9 mouse cellular contexts compared by ENCODE assay signal in genomic region chr5:123618558-123618957, GRCm38 (mm10). TPM values are rescaled to one million over a fixed set of nuclear protein-coding genes. Genes with fewer than 3 reads are reported as not detected.
DNase-seq lines count a peak whose midpoint lies in the region; ATAC-seq and TF ChIP-seq lines count a peak whose summit lies in the region.
"Had no signal": no experiment of that assay in that cellular context is flagged by ENCODE, and none has a peak within 500 bp of the region (broad histone marks: within the 10 kb centered on the region; RNA-seq: fewer than 3 reads in every experiment).

No protein-coding gene starts in this region.

- no peak overlapping the region for H3K9ac ChIP-seq in hindbrain, embryonic 14.5 days
- H3K9ac ChIP-seq in hindbrain, embryonic 16.5 days (ENCODE audit: low read depth, low read length): no peak overlapping the region
- no peak overlapping the region for H3K9ac ChIP-seq in forebrain, embryonic 11.5 days (ENCODE audit: low read length)

- no peak for ATAC-seq in hindbrain, embryonic 14.5 days (ENCODE audit: low FRiP score)
- no peak for ATAC-seq in hindbrain, embryonic 16.5 days
- no peak for ATAC-seq in forebrain, embryonic 11.5 days (replicated peaks; ENCODE audit: low FRiP score)

- H3K36me3 ChIP-seq in hindbrain, embryonic 14.5 days (replicated peaks; ENCODE audit: control insufficient read depth, insufficient read depth): peaks cover 92% of the 10 kb centered on the region
- peaks cover 27% of the 10 kb centered on the region for H3K36me3 ChIP-seq in hindbrain, embryonic 16.5 days (ENCODE audit: control insufficient read depth, insufficient read depth, low read length)
- peaks cover 23% of the 10 kb centered on the region for H3K36me3 ChIP-seq in spleen, adult 2 months (ENCODE audit: control insufficient read depth, insufficient read depth, low read length)
- peaks cover 11% of the 10 kb centered on the region; the same call in 1 of the 2 replicates for H3K36me3 ChIP-seq in forebrain, embryonic 11.5 days (ENCODE audit: control insufficient read depth, insufficient read depth, low read length)

- no peak overlapping the region for H3K4me3 ChIP-seq in hindbrain, embryonic 14.5 days (replicated peaks; ENCODE audit: low read length)
- no peak overlapping the region for H3K4me3 ChIP-seq in hindbrain, embryonic 16.5 days (ENCODE audit: low read length)
- H3K4me3 ChIP-seq in spleen, adult 2 months (ENCODE audit: extremely low read depth, insufficient read depth, insufficient read length): no peak overlapping the region
- H3K4me3 ChIP-seq in cortical plate, adult 2 months (ENCODE audit: insufficient read depth, low read length): no peak overlapping the region
- no peak overlapping the region for H3K4me3 ChIP-seq in forebrain, embryonic 11.5 days (ENCODE audit: low read depth, low read length)
- H3K4me3 ChIP-seq: myocyte had no signal

- H3K4me1 ChIP-seq in hindbrain, embryonic 14.5 days (replicated peaks; ENCODE audit: control insufficient read depth, insufficient read depth, low read length): no peaks in the 10 kb centered on the region
- no peaks in the 10 kb centered on the region for H3K4me1 ChIP-seq in hindbrain, embryonic 16.5 days (ENCODE audit: control insufficient read depth, insufficient read depth, low read depth, low read length)
- H3K4me1 ChIP-seq in spleen, adult 2 months (ENCODE audit: control insufficient read depth, insufficient read depth, insufficient read length): no peaks in the 10 kb centered on the region
- H3K4me1 ChIP-seq in cortical plate, adult 2 months (ENCODE audit: control insufficient read depth, insufficient read depth, low read length): no peaks in the 10 kb centered on the region
- no peaks in the 10 kb centered on the region for H3K4me1 ChIP-seq in forebrain, embryonic 11.5 days (replicated peaks; ENCODE audit: control insufficient read depth, insufficient read depth, low read length)

- TF ChIP-seq CTCF in spleen, adult 2 months (IDR thresholded peaks at IDR 0.05; ENCODE audit: extremely low read depth, insufficient read depth, insufficient read length, insufficient replicate concordance): peak; percentile 16; the same call in 1 of the 2 replicates
- TF ChIP-seq CTCF in cortical plate, adult 2 months (IDR thresholded peaks at IDR 0.05; ENCODE audit: extremely low read depth, insufficient read depth, low read length): peak; percentile 44; the same call in 1 of the 2 replicates

- no peak overlapping the region for H3K4me2 ChIP-seq in hindbrain, embryonic 14.5 days (replicated peaks)
- no peak overlapping the region for H3K4me2 ChIP-seq in hindbrain, embryonic 16.5 days (ENCODE audit: low read length)
- H3K4me2 ChIP-seq in forebrain, embryonic 11.5 days (ENCODE audit: low read depth, low read length, severe bottlenecking): no peak overlapping the region

- no peak overlapping the region for H3K27ac ChIP-seq in hindbrain, embryonic 14.5 days
- H3K27ac ChIP-seq in hindbrain, embryonic 16.5 days (ENCODE audit: low read depth, low read length): no peak overlapping the region
- H3K27ac ChIP-seq in spleen, adult 2 months (ENCODE audit: insufficient read depth, low read length): no peak overlapping the region
- no peak overlapping the region for H3K27ac ChIP-seq in cortical plate, adult 2 months (ENCODE audit: insufficient read depth, low read length)
- no peak overlapping the region for H3K27ac ChIP-seq in forebrain, embryonic 11.5 days (ENCODE audit: low read depth, low read length)

- H3K27me3 ChIP-seq in hindbrain, embryonic 14.5 days (ENCODE audit: control insufficient read depth, insufficient read depth, low read length): no peaks in the 10 kb centered on the region
- no peaks in the 10 kb centered on the region for H3K27me3 ChIP-seq in hindbrain, embryonic 16.5 days (replicated peaks; ENCODE audit: control insufficient read depth, insufficient read depth, low read length)
- H3K27me3 ChIP-seq in spleen, adult 2 months (ENCODE audit: control insufficient read depth, insufficient read depth, low read length): no peaks in the 10 kb centered on the region
- no peaks in the 10 kb centered on the region for H3K27me3 ChIP-seq in forebrain, embryonic 11.5 days (ENCODE audit: control insufficient read depth, insufficient read depth, low read length)

- TF ChIP-seq POLR2A in spleen, adult 2 months (IDR thresholded peaks at IDR 0.05; ENCODE audit: low read depth, low read length): no peak
- TF ChIP-seq POLR2A in cortical plate, adult 2 months (IDR thresholded peaks at IDR 0.05; ENCODE audit: extremely low read depth, insufficient read depth, low read length): no peak

- no peaks in the 10 kb centered on the region for H3K9me3 ChIP-seq in hindbrain, embryonic 14.5 days (ENCODE audit: control insufficient read depth, low read length)
- no peaks in the 10 kb centered on the region for H3K9me3 ChIP-seq in hindbrain, embryonic 16.5 days (ENCODE audit: control insufficient read depth, low read length)
- H3K9me3 ChIP-seq in forebrain, embryonic 11.5 days (ENCODE audit: control insufficient read depth, low read length): no peaks in the 10 kb centered on the region

- WGBS in hindbrain, embryonic 14.5 days: 81% methylated on average over 2 of the region's 2 CpGs
- 75% methylated on average over 2 of the region's 2 CpGs for WGBS in hindbrain, embryonic 16.5 days
- 71% methylated on average over 2 of the region's 2 CpGs for WGBS in spleen, adult 2 months
- 63% methylated on average over 2 of the region's 2 CpGs for WGBS in forebrain, embryonic 11.5 days

- DNase-seq in hindbrain, embryonic 14.5 days (ENCODE audit: low spot score): peak; percentile 46
- DNase-seq in spleen, adult 2 months (ENCODE audit: low read depth in 1 of 2, low spot score in 2 of 2): peak in 1 of 2 experiments; percentile 16
- no peak for DNase-seq in spleen, postnatal 14 days (ENCODE audit: low spot score in 2 of 2)
- peak; percentile 55 for DNase-seq in thymus, postnatal 25 days
- no peak for DNase-seq in forebrain, embryonic 11.5 days (ENCODE audit: low spot score)
- DNase-seq in frontal cortex, postnatal 25 days (ENCODE audit: low spot score in 2 of 2): no peak

RNA-seq across cellular contexts. Expression of gene Vps33a, which starts 45.7 kb away (rescaled TPM):
- 49.8 and 50.4 TPM in 2 replicates for polyA plus RNA-seq in hindbrain, embryonic 14.5 days (2014; fragmentation: Nextera tagmentation; extraction: Ambion mirVana)
- 40.0 and 44.3 TPM in 2 replicates for polyA plus RNA-seq in hindbrain, embryonic 16.5 days (2015; fragmentation: Nextera tagmentation; extraction: Ambion mirVana)
- 11.0 and 12.2 TPM in 2 replicates for polyA plus RNA-seq in spleen, adult 2 months (2012; rRNA removed)
- polyA plus RNA-seq in cortical plate, adult 2 months (2012; rRNA removed): 56.5 and 60.2 TPM in 2 replicates
- polyA plus RNA-seq in forebrain, embryonic 11.5 days (2014; fragmentation: Nextera tagmentation; extraction: Ambion mirVana): 31.0 and 39.6 TPM in 2 replicates

Comparison
In these comparisons a context has a peak if more than half of its experiments do, and no peak if none do; other contexts are left out.
1. DNase-seq: peak in hindbrain, embryonic 14.5 days (single experiment) and thymus, postnatal 25 days (single experiment); none in spleen, postnatal 14 days (0 of 2), forebrain, embryonic 11.5 days (single experiment) and frontal cortex, postnatal 25 days (0 of 2).